Mouse (Mus musculus) ES-Bruce4 (cell line): Measurements from ENCODE around the gene Onecut3.

Source experiments
- CTCF ChIP-seq: IDR thresholded peaks from one replicate; pipeline ENCODE4 v1.8.1; 2011; ENCODE audit warnings: low read depth, low read length
- EP300 ChIP-seq: IDR thresholded peaks from 2 replicates; pipeline ENCODE4 v1.6.1; 2011; ENCODE audit warnings: low read depth, low read length; ENCODE audit not compliant: insufficient read depth
- POLR2A ChIP-seq: IDR thresholded peaks from one replicate; pipeline ENCODE4 v1.8.1; 2011; ENCODE audit warnings: low read length; ENCODE audit not compliant: insufficient read depth

DNA sequence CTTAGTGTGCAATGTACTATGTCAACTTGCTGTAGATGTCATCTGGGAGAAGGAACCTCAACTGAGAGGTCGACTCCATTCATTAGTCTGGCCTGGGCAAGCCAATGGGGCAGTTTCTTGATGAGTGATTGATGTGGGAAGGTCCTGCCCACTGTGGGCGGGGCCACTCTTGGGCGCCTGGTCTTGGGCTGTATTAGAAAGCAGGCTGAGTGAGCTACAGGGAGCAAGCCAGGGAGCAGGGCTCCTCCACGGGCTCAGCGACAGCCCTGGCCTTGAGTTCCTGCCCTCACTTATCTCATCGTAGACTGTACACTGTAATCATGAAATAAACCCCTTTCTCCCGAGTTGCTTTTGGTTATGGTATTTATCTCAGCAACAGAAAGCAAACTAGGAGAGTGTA is 39.1 kb downstream of the Onecut3 start:
- TF ChIP-seq CTCF (no peak), POLR2A (no peak), EP300 (no peak)
